Mouse (Mus musculus) R1 (cell line): ENCODE data around the gene Slc2a4.

ENCODE experiments used
- DNase-seq: peaks from one replicate; pipeline ENCODE4 v3.0.0-alpha.2; 2018; ENCODE audit warnings: low read depth, low spot score

Gene Slc2a4

GRCm38 (mm10) chr11:69901993-69902392, 46.0 kb downstream of the Slc2a4 start:
- no peak for DNase-seq

GRCm38 (mm10) chr11:69901406-69901846, 46.6 kb downstream of the Slc2a4 start:
- peak; percentile 99 for DNase-seq

- DNase-seq, result peak; percentile 99
These were observed 47.2 kb downstream of the Slc2a4 start, which contains the start of the genes 2810408A11Rik and Neurl4 for GRCm38 (mm10) chr11:69900471-69901405. TSS of gene 2810408A11Rik (minus strand) at chr11:69900987. TSS of gene Neurl4 (plus strand) at chr11:69901072.

GRCm38 (mm10) chr11:69899870-69900269, 48.1 kb downstream of the Slc2a4 start:
- DNase-seq, result no peak

- no peak for DNase-seq
These were observed 52.7 kb downstream of the Slc2a4 start, which contains the start of gene Acap1 for GRCm38 (mm10) chr11:69895291-69895690. TSS of gene Acap1 (minus strand) at chr11:69895539.

- DNase-seq, result peak; percentile 49
These were observed 53.3 kb downstream of the Slc2a4 start for GRCm38 (mm10) chr11:69894671-69895070.
